Mouse (Mus musculus) limb, embryonic 14.5 days (tissue): ENCODE results near the gene Ppp1r18. TPM values are rescaled to one million over a fixed set of nuclear protein-coding genes. Genes with fewer than 3 reads are reported as not detected.

Experiments
- ATAC-seq: fragments of 200-750 bp; cut with Nextera tagmentation; 2 replicates; pipeline ENCODE4 v1.8.0; 2017; ENCODE audit warnings: low read depth, moderate number of reproducible peaks, moderate TSS enrichment; ENCODE audit not compliant: low FRiP score
- DNase-seq: peaks from one replicate; pipeline ENCODE4 v3.0.0-alpha.2; 2015; ENCODE audit warnings: low spot score
- H3K27ac ChIP-seq: fragments of 300-500 bp; sonication (generic); replicated peaks from 2 replicates; pipeline ENCODE4 v1.5.1; 2014; ENCODE audit warnings: low read depth, mild to moderate bottlenecking, low read length, moderate library complexity, mixed read lengths
- H3K27me3 ChIP-seq: fragments of 300-500 bp; sonication (generic); 2 replicates; pipeline ENCODE4 v1.6.1; 2014; ENCODE audit warnings: low read length, mixed read lengths; ENCODE audit not compliant: control insufficient read depth, insufficient read depth
- H3K36me3 ChIP-seq: fragments of 300-500 bp; sonication (generic); 2 replicates; pipeline ENCODE4 v1.6.1; 2014; ENCODE audit warnings: mild to moderate bottlenecking, low read length, moderate library complexity, mixed read lengths; ENCODE audit not compliant: control insufficient read depth, insufficient read depth
- H3K4me1 ChIP-seq: fragments of 300-500 bp; sonication (generic); 2 replicates; pipeline ENCODE4 v1.6.1; 2014; ENCODE audit warnings: antibody characterized with exemption, low read length, mixed read lengths; ENCODE audit not compliant: control insufficient read depth, insufficient read depth
- H3K4me2 ChIP-seq: fragments of 300-500 bp; sonication (generic); replicated peaks from 2 replicates; pipeline ENCODE4 v1.6.1; 2014; ENCODE audit warnings: low read depth, mild to moderate bottlenecking, low read length, moderate library complexity; ENCODE audit not compliant: severe bottlenecking
- H3K4me3 ChIP-seq: fragments of 300-500 bp; sonication (generic); replicated peaks from 2 replicates; pipeline ENCODE4 v1.5.1; 2014; ENCODE audit warnings: low read length
- H3K9ac ChIP-seq: fragments of 300-500 bp; sonication (generic); 2 replicates; pipeline ENCODE4 v1.6.1; 2014; ENCODE audit warnings: mild to moderate bottlenecking, low read depth, low read length, moderate library complexity; ENCODE audit not compliant: severe bottlenecking
- H3K9me3 ChIP-seq: fragments of 300-500 bp; sonication (generic); 2 replicates; pipeline ENCODE4 v1.6.1; 2016; ENCODE audit warnings: low read length; ENCODE audit not compliant: control insufficient read depth
- POLR2A ChIP-seq: fragments of 200-500 bp; IDR thresholded peaks from 2 replicates; pipeline ENCODE4 v1.8.0; 2012; ENCODE audit warnings: inconsistent platforms, mild to moderate bottlenecking, moderate library complexity, borderline replicate concordance; ENCODE audit not compliant: insufficient read depth, insufficient read length; ENCODE audit errors: extremely low read depth
- WGBS: fragments of 180-500 bp; shearing (Covaris S2); extraction: QIAGEN DNeasy Blood & Tissue Kit; methylation state at CpG from one replicate; pipeline ENCODE4 v1.1.7; 2014; 5-methylcytosine and 5-hydroxymethylcytosine counted together
- polyA plus RNA-seq, 2 experiments: library from polyadenylated mRNA; depleted of rRNA in 1 of 2; stranded (reverse) in 1 of 2; unstranded in 1 of 2; fragments of >200 nt; fragmentation: Nextera tagmentation in 1 of 2; extraction: Ambion mirVana in 1 of 2; gene quantifications; 2 replicates each; pipeline versions ENCODE4 v1.2.1 to v1.2.3; 2012 to 2014

Ppp1r18 gene
- polyA plus RNA-seq, 2 experiments: 26.3 to 47.2 TPM

GRCm38 (mm10) chr17:35860831-35861197 lies 4.6 kb upstream of the Ppp1r18 start:
- H3K4me3 ChIP-seq: peak overlapping the region; percentile 77
- ATAC-seq (no peak), DNase-seq (no peak)
- H3K4me2 ChIP-seq: peak overlapping the region; percentile 65
- H3K4me1 ChIP-seq: peaks cover 13% of the 10 kb centered on the region
- H3K9ac ChIP-seq: peak overlapping the region; percentile 64
- peaks cover 21% of the 10 kb centered on the region for H3K36me3 ChIP-seq
- TF ChIP-seq POLR2A: no peak
- no peaks in the 10 kb centered on the region for H3K9me3 ChIP-seq
- H3K27me3 ChIP-seq: no peaks in the 10 kb centered on the region
- WGBS: 4% methylated on average over 12 of the region's 12 CpGs
- peak overlapping the region; percentile 84 for H3K27ac ChIP-seq

- 0 out of 2 replicates have a peak, but pooled peaks have one; percentile 58 for TF ChIP-seq POLR2A
- Histone ChIP-seq H3K4me3 (peak within 1 kb of the TSS; percentile 77), H3K36me3 (peaks cover 21% of the 10 kb centered on the region), H3K27me3 (no peaks in the 10 kb centered on the region), H3K4me2 (peak within 1 kb of the TSS; percentile 65), H3K27ac (peak within 1 kb of the TSS; percentile 84), H3K9ac (peak within 1 kb of the TSS; percentile 64), H3K4me1 (peaks cover 13% of the 10 kb centered on the region), H3K9me3 (no peaks in the 10 kb centered on the region)
- WGBS: 2% methylated on average over 47 of the region's 47 CpGs
- DNase-seq (peak; percentile 91), ATAC-seq (peak; percentile 87)
Measured at GRCm38 (mm10) chr17:35861198-35861857, 4.1 kb upstream of the Ppp1r18 start, which contains the start of gene Nrm. Gene Nrm, plus strand, starts transcription at chr17:35861318.

DNA sequence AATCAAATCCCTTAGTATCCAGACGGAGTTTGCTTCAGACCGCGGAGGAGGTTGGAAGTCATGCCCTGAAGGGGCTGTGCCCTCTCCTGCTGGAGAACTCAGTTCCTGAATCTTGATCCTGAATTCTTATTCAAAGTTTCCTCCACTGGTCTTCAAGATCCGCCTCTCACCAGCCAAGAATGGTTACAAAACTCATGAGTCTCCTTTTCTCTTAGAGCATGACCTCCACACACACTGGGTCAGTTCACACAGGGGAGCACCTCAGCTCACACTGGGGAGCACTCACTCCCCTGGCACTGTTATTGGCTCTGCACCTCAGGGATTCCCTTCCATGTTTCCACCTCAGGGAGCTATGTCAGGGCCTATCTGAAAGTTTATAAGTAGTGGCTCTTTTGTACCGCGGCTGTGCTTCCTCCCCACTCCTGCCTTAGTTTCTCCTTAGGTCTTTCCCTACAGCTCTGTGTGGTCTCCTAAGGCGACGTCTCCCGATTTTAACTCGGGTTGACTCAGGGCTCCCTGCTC lies 500 bp upstream of the Ppp1r18 start:
- DNase-seq: no peak
- Histone ChIP-seq H3K27me3 (no peaks in the 10 kb centered on the region), H3K4me1 (peaks cover 35% of the 10 kb centered on the region), H3K27ac (peak overlapping the region; percentile 92), H3K4me2 (peak overlapping the region; percentile 97), H3K4me3 (peak overlapping the region; percentile 62), H3K9me3 (no peaks in the 10 kb centered on the region), H3K9ac (peak overlapping the region; percentile 83), H3K36me3 (peaks cover 4% of the 10 kb centered on the region)
- no peak for ATAC-seq
- 29% methylated on average over 10 of the region's 10 CpGs for WGBS
- no peak for TF ChIP-seq POLR2A

DNA sequence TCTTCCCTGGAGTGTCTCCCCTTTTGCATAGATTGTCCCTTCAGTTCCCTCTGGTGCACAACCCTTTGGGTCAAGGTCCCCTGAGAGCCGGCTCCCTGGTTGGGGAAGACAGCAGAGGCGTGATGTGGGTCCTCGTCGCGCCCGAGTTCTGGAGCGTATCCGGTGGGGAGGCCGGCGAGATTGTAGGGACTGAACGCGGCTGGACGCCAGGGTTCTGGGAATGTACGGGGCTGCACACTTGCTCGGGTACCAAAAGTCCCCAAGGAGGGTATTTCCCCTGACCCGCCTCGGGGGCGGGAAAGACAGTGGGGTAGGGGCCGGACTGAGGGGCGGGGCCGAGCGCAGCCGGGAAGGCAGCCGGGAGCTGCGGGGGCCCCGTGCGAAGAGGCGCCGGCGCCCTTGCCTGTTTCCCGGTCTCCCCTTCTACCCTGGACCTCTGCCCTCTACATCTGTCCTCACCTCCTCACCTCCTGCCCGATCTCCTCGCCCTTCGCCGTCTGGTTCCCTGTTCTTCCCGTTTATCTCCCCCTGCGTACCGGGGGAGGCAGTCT lies 963 bp downstream of the Ppp1r18 start:
- WGBS: 0% methylated on average over 37 of the region's 38 CpGs
- ATAC-seq (peak; percentile 58), DNase-seq (peak; percentile 72)
- no peaks in the 10 kb centered on the region for H3K9me3 ChIP-seq
- peaks cover 8% of the 10 kb centered on the region for H3K36me3 ChIP-seq
- peak overlapping the region; percentile 62 for H3K4me3 ChIP-seq
- H3K27ac ChIP-seq: peak overlapping the region; percentile 92
- no peak for TF ChIP-seq POLR2A
- peaks cover 39% of the 10 kb centered on the region for H3K4me1 ChIP-seq
- H3K27me3 ChIP-seq: no peaks in the 10 kb centered on the region
- H3K9ac ChIP-seq: peak overlapping the region; percentile 83
- peak overlapping the region; percentile 97 for H3K4me2 ChIP-seq

DNA sequence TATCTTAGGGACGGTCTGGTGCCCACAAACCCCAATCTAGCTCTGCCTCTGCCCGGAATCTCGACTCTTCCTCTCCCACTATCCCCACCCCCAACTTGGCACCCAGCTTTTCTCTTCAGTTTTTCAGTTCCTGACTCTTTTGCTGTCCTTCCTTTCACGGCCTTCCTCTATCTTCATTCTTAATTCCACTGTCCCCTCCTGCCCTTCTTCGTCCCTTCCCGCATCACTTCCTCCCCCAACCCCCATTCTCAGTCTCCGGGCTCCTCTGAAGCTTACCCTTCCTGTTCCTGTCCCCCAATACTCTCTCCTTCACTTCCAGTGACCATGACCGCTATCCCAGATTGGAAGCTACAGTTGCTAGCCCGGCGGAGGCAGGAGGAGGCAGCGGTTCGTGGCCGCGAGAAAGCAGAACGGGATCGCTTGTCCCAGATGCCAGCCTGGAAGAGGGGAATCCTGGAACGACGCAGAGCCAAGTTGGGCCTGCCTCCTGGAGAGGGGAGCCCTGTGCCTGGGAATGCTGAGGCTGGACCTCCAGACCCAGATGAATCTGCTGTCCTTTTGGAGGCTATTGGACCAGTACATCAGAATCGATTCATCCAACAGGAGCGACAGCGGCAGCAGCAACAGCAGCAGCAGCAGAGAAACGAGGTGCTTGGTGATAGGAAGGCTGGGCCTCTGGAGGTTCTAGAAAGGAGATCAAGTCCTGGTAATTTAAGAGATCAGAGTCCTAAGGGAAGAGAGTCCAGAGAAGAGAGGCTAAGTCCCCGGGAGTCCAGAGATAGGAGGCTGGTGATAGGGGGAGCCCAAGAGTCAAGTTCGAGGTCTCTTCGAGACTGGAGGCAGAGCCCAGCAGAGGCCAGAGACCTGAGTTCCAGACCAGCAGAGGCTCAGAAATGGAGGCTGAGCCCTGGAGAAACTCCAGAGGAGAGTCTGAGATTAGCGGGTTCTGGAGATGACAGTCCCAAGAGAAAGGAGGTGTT lies 1.8 kb downstream of the Ppp1r18 start:
- ATAC-seq (no peak), DNase-seq (no peak)
- Histone ChIP-seq H3K4me1 (peaks cover 39% of the 10 kb centered on the region), H3K36me3 (peaks cover 11% of the 10 kb centered on the region), H3K27me3 (no peaks in the 10 kb centered on the region), H3K4me3 (peak overlapping the region; percentile 62), H3K9ac (peak overlapping the region; percentile 83), H3K27ac (peak overlapping the region; percentile 92), H3K4me2 (peak overlapping the region; percentile 97), H3K9me3 (no peaks in the 10 kb centered on the region)
- no peak for TF ChIP-seq POLR2A
- WGBS: 10% methylated on average over 26 of the region's 26 CpGs
